Mouse (Mus musculus) kidney, embryonic 14.5 days (tissue): ENCODE measurements around the gene Tmem30b. TPM values are rescaled to one million over a fixed set of nuclear protein-coding genes. Genes with fewer than 3 reads are reported as not detected.

Experiments used
- ATAC-seq: fragments of 200-750 bp; cut with Nextera tagmentation; 2 replicates; pipeline ENCODE4 v1.8.0; 2017; ENCODE audit warnings: moderate number of reproducible peaks, mild to moderate bottlenecking, moderate TSS enrichment, moderate library complexity; ENCODE audit not compliant: low FRiP score, low TSS enrichment
- H3K27ac ChIP-seq: fragments of 300-500 bp; sonication (generic); 2 replicates; pipeline ENCODE4 v1.5.1; 2014; ENCODE audit warnings: low read depth, mild to moderate bottlenecking, low read length, moderate library complexity, mixed read lengths
- H3K27me3 ChIP-seq: fragments of 300-500 bp; sonication (generic); 2 replicates; pipeline ENCODE4 v1.6.1; 2014; ENCODE audit warnings: mild to moderate bottlenecking, low read length; ENCODE audit not compliant: control insufficient read depth, insufficient read depth
- H3K36me3 ChIP-seq: fragments of 300-500 bp; sonication (generic); 2 replicates; pipeline ENCODE4 v1.6.1; 2014; ENCODE audit warnings: low read length, mixed read lengths; ENCODE audit not compliant: control insufficient read depth, insufficient read depth
- H3K4me1 ChIP-seq: fragments of 300-500 bp; sonication (generic); 2 replicates; pipeline ENCODE4 v1.6.1; 2014; ENCODE audit warnings: low read length, mixed read lengths; ENCODE audit not compliant: control insufficient read depth, insufficient read depth
- H3K4me2 ChIP-seq: fragments of 300-500 bp; sonication (generic); replicated peaks from 2 replicates; pipeline ENCODE4 v1.6.1; 2014; ENCODE audit warnings: low read depth, mild to moderate bottlenecking, low read length
- H3K4me3 ChIP-seq: fragments of 300-500 bp; sonication (generic); 2 replicates; pipeline ENCODE4 v1.5.1; 2014; ENCODE audit warnings: mild to moderate bottlenecking, low read length
- H3K9ac ChIP-seq: fragments of 300-500 bp; sonication (generic); 2 replicates; pipeline ENCODE4 v1.6.1; 2014; ENCODE audit warnings: low read depth, mild to moderate bottlenecking, low read length, moderate library complexity
- H3K9me3 ChIP-seq: fragments of 300-500 bp; sonication (generic); 2 replicates; pipeline ENCODE4 v1.6.1; 2016; ENCODE audit warnings: low read length; ENCODE audit not compliant: control insufficient read depth
- WGBS: fragments of 180-500 bp; shearing (Covaris S2); extraction: QIAGEN DNeasy Blood & Tissue Kit; methylation state at CpG from one replicate; pipeline ENCODE4 v1.1.7; 2014; 5-methylcytosine and 5-hydroxymethylcytosine counted together
- polyA plus RNA-seq: library from polyadenylated mRNA; unstranded; fragments of >200 nt; fragmentation: Nextera tagmentation; extraction: Ambion mirVana; gene quantifications from 2 replicates; pipeline ENCODE4 v1.2.1, GENCODE M21; 2014

Gene Tmem30b
- polyA plus RNA-seq, 1 experiment from 2014 or later: 9.6 TPM

DNA sequence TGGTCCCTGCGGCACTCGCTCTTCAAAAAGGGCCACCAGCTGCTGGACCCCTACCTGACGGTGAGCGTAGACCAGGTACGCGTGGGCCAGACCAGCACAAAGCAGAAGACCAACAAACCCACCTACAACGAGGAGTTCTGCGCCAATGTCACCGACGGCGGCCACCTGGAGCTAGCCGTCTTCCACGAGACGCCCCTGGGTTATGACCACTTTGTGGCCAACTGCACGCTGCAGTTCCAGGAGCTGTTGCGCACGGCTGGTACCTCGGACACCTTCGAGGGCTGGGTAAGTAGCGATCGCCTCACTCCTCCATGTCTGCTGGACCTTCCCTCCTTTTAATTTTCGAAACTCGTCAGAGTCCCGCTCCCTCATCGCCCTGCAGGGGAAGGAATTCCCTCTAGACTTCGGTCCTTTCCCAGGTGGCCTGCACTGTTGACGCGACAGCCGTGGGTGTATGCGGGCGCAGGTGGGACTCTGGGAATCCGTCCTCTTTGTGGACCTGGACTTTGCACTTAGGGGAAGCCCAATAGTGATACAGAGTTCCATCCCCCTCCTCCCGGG is 39.1 kb upstream of the Tmem30b start:
- WGBS: under 1% methylated on average over 33 of the region's 33 CpGs
- H3K4me3 ChIP-seq: peak overlapping the region; percentile 76
- peak overlapping the region; percentile 57 for H3K27ac ChIP-seq
- peak overlapping the region; percentile 85 for H3K9ac ChIP-seq
- H3K4me1 ChIP-seq: 0 out of 2 replicates have a peak, but pooled peaks cover 6% of the 10 kb centered on the region
- peak; percentile 11; the same call in 1 of the 2 replicates for ATAC-seq
- H3K4me2 ChIP-seq: peak overlapping the region; percentile 95
- peaks cover 17% of the 10 kb centered on the region for H3K27me3 ChIP-seq
- H3K36me3 ChIP-seq: no peaks in the 10 kb centered on the region
- H3K9me3 ChIP-seq: no peaks in the 10 kb centered on the region

DNA sequence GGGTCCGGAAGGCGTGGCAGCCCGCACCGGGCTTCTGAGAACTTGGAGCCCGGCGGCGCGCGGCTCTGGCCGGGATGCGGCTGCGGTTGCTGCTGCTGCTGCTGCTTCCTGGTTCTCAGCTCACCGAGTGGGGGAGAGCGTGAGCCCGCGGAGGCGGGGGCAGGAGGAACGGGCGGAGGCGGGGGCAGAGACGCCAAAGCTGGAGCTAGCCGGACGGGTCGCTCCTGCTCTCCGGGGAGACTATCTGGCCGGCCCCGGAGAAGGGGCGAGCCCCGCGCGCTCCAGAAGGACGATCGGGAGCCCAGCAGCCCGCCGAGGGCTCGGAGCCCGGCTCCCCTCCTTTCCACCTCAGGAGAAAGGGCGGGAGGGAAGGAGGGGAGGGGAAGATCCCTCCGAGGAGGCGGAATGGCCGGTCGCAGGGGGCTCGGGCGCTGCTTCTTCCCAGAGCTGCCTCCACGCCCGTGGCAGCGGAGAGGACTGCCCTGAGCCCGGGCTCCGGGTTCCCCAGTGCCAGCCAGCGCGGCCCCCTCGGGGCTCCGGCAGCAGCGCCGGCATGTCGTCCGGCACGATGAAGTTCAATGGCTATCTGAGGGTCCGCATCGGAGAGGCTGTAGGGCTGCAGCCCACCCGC is 38.5 kb upstream of the Tmem30b start, which contains the start of gene Prkch:
Gene Prkch, plus strand, starts transcription at position 187 of the 631 bp plus-strand sequence.
- Histone ChIP-seq H3K27me3 (peaks cover 17% of the 10 kb centered on the region), H3K9me3 (no peaks in the 10 kb centered on the region), H3K4me3 (peak within 1 kb of the TSS; percentile 76), H3K9ac (peak within 1 kb of the TSS; percentile 85), H3K36me3 (no peaks in the 10 kb centered on the region), H3K4me2 (peak within 1 kb of the TSS; percentile 95), H3K4me1 (0 out of 2 replicates have a peak, but pooled peaks cover 6% of the 10 kb centered on the region), H3K27ac (peak within 1 kb of the TSS; percentile 59)
- peak; percentile 93 for ATAC-seq
- under 1% methylated on average over 38 of the region's 61 CpGs for WGBS

DNA sequence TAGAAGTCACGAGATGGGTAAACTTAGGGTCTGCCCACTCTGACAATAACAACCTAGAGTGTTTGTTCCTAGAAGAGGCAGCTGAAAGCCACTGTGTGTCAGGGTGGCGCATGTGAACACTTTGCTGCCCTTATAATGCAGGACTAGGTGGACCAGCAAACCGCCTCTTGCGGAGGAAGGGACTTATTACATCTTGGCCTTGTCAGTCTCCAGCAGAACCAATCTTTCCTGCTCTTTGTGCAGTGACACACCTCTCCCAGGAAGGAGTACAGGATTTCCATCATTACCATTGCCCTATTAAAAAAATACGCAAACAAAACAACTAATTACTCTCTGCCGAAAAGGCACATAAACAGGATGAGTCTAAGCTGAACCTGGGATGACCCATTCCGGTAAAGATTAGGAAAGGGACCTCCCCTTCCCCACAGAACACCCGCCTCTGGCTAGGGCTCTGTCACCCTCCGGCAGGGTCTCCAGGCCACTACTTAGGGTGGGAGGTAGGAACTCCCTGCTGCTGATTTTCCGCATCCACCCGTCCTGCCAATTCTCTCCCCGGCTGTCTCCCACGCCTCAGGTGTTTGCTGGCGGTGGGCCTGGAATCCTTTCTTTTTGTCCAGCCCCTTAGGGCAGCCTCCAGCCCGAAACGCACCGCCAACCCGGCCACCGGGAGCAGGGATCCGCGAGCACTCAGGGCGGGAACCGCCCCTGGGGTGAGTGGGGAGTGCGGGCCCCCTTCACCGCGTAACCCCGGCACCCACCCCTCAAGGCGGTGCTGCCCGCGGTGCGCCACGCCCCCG is 37.8 kb upstream of the Tmem30b start:
- Histone ChIP-seq H3K4me1 (0 out of 2 replicates have a peak, but pooled peaks cover 6% of the 10 kb centered on the region), H3K27me3 (peaks cover 17% of the 10 kb centered on the region), H3K27ac (peak overlapping the region; percentile 59; the same call in 1 of the 2 replicates), H3K9ac (peak overlapping the region; percentile 85), H3K4me2 (peak overlapping the region; percentile 95), H3K9me3 (no peaks in the 10 kb centered on the region), H3K4me3 (peak overlapping the region; percentile 76), H3K36me3 (no peaks in the 10 kb centered on the region)
- ATAC-seq: peak; percentile 65
- WGBS: 4% methylated on average over 33 of the region's 33 CpGs

DNA sequence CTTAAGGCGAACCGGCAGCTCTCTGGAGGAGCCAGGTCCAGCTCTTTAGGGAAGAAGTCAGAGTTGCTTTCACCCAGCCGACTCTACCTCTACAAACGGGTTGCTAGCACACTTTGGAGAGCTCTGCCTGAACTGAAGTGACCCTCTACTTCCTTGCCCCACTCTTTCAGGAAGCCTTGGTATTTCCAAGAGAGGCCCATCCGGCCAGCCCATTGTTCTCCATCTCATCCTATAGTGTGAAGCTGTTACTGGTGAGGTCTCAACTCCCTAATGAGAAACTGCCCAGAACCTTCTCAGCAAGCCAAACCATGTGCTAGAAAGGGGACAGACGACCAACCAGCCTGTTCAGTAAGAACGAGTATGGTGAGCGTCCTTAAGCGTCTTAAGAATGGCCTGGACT is 37.1 kb upstream of the Tmem30b start:
- ATAC-seq: no peak
- no peaks in the 10 kb centered on the region for H3K36me3 ChIP-seq
- 0 out of 2 replicates have a peak, but pooled peaks cover 6% of the 10 kb centered on the region for H3K4me1 ChIP-seq
- H3K4me3 ChIP-seq: no peak overlapping the region
- H3K9ac ChIP-seq: no peak overlapping the region
- H3K27ac ChIP-seq: peak overlapping the region; percentile 59; the same call in 1 of the 2 replicates
- H3K4me2 ChIP-seq: no peak overlapping the region
- WGBS: 71% methylated on average over 9 of the region's 9 CpGs
- no peaks in the 10 kb centered on the region for H3K9me3 ChIP-seq
- H3K27me3 ChIP-seq: peaks cover 17% of the 10 kb centered on the region

DNA sequence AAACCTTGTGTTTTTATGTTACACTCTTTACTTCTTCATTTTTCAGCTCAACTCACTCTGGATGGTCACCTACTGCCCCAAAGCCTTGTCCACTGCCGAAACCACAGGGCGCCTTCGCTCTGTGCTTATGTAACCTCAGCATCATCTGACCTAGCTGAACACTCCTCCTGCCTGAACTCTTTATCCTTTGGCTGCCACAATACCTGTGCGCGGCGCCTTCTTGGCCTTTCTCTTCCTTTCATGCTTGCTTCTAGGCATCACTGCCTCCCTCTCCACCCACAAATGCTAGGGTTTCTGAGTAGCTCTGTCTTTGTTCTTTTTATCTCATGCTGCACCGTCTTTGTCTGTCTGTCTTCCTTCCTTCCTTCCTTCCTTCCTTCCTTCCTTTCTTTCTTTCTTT is 34.6 kb upstream of the Tmem30b start:
- H3K4me3 ChIP-seq: no peak overlapping the region
- H3K27me3 ChIP-seq: peaks cover 6% of the 10 kb centered on the region; the same call in 1 of the 2 replicates
- no peak for ATAC-seq
- H3K36me3 ChIP-seq: no peaks in the 10 kb centered on the region
- 0 out of 2 replicates have a peak, but pooled peaks cover 6% of the 10 kb centered on the region for H3K4me1 ChIP-seq
- WGBS: 82% methylated on average over 7 of the region's 7 CpGs
- no peak overlapping the region for H3K27ac ChIP-seq
- no peak overlapping the region for H3K4me2 ChIP-seq
- H3K9me3 ChIP-seq: no peaks in the 10 kb centered on the region
- H3K9ac ChIP-seq: no peak overlapping the region

DNA sequence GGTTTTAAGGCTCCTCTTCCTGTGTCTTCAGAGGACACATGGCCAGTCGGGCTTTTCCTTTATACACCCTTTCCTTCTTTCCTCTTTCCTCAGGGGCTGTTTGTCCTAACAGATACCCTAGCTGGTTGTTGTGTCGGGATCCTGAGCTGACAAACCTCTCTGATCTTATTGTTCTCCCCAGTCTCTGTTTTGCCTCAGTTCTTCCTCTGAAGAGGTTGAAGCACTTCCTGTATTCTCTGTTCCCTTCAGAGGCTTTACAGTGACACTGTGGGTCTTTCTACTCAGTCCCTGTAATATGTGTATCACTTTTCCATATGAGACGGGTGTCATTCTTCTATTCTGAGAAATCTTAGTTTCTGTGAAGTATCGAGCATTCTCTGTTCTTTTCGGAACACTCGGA is 31.9 kb upstream of the Tmem30b start:
- H3K4me1 ChIP-seq: no peaks in the 10 kb centered on the region
- H3K27me3 ChIP-seq: no peaks in the 10 kb centered on the region; the same call in 1 of the 2 replicates
- no peak overlapping the region for H3K4me3 ChIP-seq
- no peak overlapping the region for H3K27ac ChIP-seq
- no peak overlapping the region for H3K4me2 ChIP-seq
- no peaks in the 10 kb centered on the region for H3K36me3 ChIP-seq
- ATAC-seq: no peak
- no peak overlapping the region for H3K9ac ChIP-seq
- 74% methylated on average over 6 of the region's 6 CpGs for WGBS
- no peaks in the 10 kb centered on the region for H3K9me3 ChIP-seq

DNA sequence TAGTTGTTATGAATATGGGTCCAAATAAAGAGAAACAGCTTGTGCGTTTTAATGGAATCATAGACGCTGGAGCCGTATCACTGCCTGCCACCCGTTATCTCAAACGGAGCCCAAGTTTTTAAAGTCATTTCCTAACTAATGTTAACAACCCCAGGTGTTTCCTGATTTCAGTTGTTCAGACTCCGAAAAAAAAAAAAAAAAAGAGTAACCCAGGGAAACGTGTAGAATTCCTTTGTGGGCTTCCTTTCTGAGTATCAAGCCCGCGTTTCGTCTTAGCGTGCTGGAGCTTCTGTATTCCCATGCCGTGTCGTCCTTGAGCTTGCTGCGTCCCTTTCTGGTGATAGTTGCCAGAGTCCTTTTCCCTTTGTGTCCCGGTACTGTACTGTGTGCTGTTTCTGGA is 28.4 kb upstream of the Tmem30b start:
- Histone ChIP-seq H3K27me3 (no peaks in the 10 kb centered on the region), H3K27ac (peak overlapping the region; percentile 42; the same call in 1 of the 2 replicates), H3K4me2 (no peak overlapping the region), H3K9ac (no peak overlapping the region), H3K9me3 (no peaks in the 10 kb centered on the region), H3K4me3 (no peak overlapping the region), H3K36me3 (no peaks in the 10 kb centered on the region), H3K4me1 (no peaks in the 10 kb centered on the region)
- no peak for ATAC-seq
- WGBS: 79% methylated on average over 15 of the region's 15 CpGs

DNA sequence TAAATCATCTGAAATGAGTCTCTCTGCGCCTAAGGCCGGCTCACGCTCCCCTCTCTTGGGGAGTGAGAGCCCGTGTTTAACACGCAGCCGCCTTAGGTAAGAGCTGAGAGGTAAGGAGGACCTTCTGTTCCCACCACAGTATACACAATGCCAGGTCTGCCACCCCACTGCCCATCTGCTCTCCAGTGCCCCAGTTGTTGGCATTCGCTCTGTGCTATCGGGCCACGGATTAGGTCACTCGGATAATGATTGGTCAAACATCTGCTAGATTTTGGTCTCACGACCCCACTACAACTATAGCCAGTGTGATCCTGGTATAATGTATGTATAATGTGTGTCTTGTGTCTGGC is 19.4 kb upstream of the Tmem30b start:
- Histone ChIP-seq H3K4me3 (peak overlapping the region; percentile 26), H3K9ac (no peak overlapping the region), H3K4me2 (peak overlapping the region; percentile 55), H3K36me3 (no peaks in the 10 kb centered on the region), H3K27ac (no peak overlapping the region), H3K27me3 (0 out of 2 replicates have a peak, but pooled peaks cover 5% of the 10 kb centered on the region), H3K9me3 (no peaks in the 10 kb centered on the region), H3K4me1 (no peaks in the 10 kb centered on the region)
- no peak for ATAC-seq
- 77% methylated on average over 11 of the region's 11 CpGs for WGBS
